Mouse (Mus musculus) stomach, postnatal 0 days (tissue): ENCODE measurements around the gene Slc13a3.

Source experiments
- CTCF ChIP-seq: IDR thresholded peaks from 2 replicates; pipeline ENCODE4 v1.5.1; 2016; ENCODE audit warnings: antibody characterized with exemption, low read depth, mild to moderate bottlenecking, moderate library complexity
- EP300 ChIP-seq: optimal IDR thresholded peaks from 2 replicates; pipeline ENCODE3; 2016; ENCODE audit warnings: antibody characterized with exemption

DNA sequence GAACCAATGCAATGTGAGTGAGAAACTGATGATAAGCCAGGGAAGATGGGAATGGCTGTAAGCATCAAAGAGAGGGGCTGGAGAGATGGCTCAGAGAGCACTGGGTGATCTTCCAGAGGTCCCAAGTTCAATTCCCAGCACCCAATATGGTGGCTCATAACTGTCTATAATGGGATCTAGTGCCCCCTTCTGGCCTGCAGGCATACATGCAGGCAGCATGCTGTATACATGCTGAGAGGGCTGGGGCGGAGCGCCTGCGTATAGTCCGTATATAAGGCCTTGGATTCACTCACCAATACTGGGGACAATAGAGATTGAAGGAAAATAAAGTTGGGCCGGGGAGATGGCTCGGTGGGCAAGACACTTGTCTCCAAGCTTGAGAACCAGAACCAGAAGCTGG is 109.7 kb downstream of the Slc13a3 start:
- TF ChIP-seq CTCF = no peak; the same call in 1 of the 2 replicates
- TF ChIP-seq EP300 = no peak
